Mouse (Mus musculus) stomach, embryonic 16.5 days (tissue): ENCODE results near the gene D5Ertd579e. TPM values are rescaled to one million over a fixed set of nuclear protein-coding genes. Genes with fewer than 3 reads are reported as not detected.

Experiments used
- ATAC-seq: fragments of 200-750 bp; cut with Nextera tagmentation; 2 replicates; pipeline ENCODE4 v1.8.0; 2017; ENCODE audit warnings: moderate number of reproducible peaks, moderate TSS enrichment; ENCODE audit not compliant: insufficient read depth, low FRiP score
- H3K27ac ChIP-seq: fragments of 300-500 bp; sonication (generic); 2 replicates; pipeline ENCODE4 v1.5.1; 2014; ENCODE audit warnings: low read length
- H3K27me3 ChIP-seq: fragments of 300-500 bp; sonication (generic); 2 replicates; pipeline ENCODE4 v1.6.1; 2014; ENCODE audit warnings: low read length, control low read depth, mixed read lengths; ENCODE audit not compliant: control insufficient read depth, insufficient read depth
- H3K36me3 ChIP-seq: fragments of 300-500 bp; sonication (generic); 2 replicates; pipeline ENCODE4 v1.6.1; 2014; ENCODE audit warnings: low read length; ENCODE audit not compliant: control insufficient read depth, insufficient read depth
- H3K4me1 ChIP-seq: fragments of 300-500 bp; sonication (generic); 2 replicates; pipeline ENCODE4 v1.6.1; 2014; ENCODE audit warnings: low read length, control low read depth, mixed read lengths; ENCODE audit not compliant: control insufficient read depth, insufficient read depth
- H3K4me2 ChIP-seq: fragments of 300-500 bp; sonication (generic); 2 replicates; pipeline ENCODE4 v1.6.1; 2014; ENCODE audit warnings: low read depth, low read length, mixed read lengths
- H3K4me3 ChIP-seq: fragments of 300-500 bp; sonication (generic); replicated peaks from 2 replicates; pipeline ENCODE4 v1.5.1; 2014; ENCODE audit warnings: mild to moderate bottlenecking, low read length
- H3K9ac ChIP-seq: fragments of 300-500 bp; sonication (generic); 2 replicates; pipeline ENCODE4 v1.6.1; 2014; ENCODE audit warnings: low read length
- H3K9me3 ChIP-seq: fragments of 300-500 bp; sonication (generic); replicated peaks from 2 replicates; pipeline ENCODE4 v1.6.1; 2016; ENCODE audit warnings: low read length, control low read depth; ENCODE audit not compliant: control insufficient read depth
- WGBS: fragments of 180-500 bp; shearing (Covaris S2); extraction: QIAGEN DNeasy Blood & Tissue Kit; methylation state at CpG from one replicate; pipeline ENCODE4 v1.1.7; 2014; 5-methylcytosine and 5-hydroxymethylcytosine counted together
- polyA plus RNA-seq: library from polyadenylated mRNA; unstranded; fragments of >200 nt; fragmentation: Nextera tagmentation; extraction: Ambion mirVana; gene quantifications from 2 replicates; pipeline ENCODE4 v1.2.1, GENCODE M21; 2015

D5Ertd579e gene
- polyA plus RNA-seq, 1 experiment from 2014 or later, result 20.5 TPM

GRCm38 (mm10) chr5:36714832-36715231, 19.0 kb upstream of the D5Ertd579e start:
- Histone ChIP-seq H3K4me2 (no peak overlapping the region), H3K4me3 (no peak overlapping the region), H3K36me3 (no peaks in the 10 kb centered on the region), H3K4me1 (peaks cover 7% of the 10 kb centered on the region; the same call in 1 of the 2 replicates), H3K27me3 (no peaks in the 10 kb centered on the region), H3K9me3 (no peaks in the 10 kb centered on the region), H3K27ac (no peak overlapping the region), H3K9ac (no peak overlapping the region)
- WGBS, result 70% methylated on average over 3 of the region's 3 CpGs
- no peak for ATAC-seq

GRCm38 (mm10) chr5:36713693-36714092, 17.9 kb upstream of the D5Ertd579e start:
- H3K27ac ChIP-seq, result peak overlapping the region; percentile 73
- no peak for ATAC-seq

GRCm38 (mm10) chr5:36712553-36713534, 17.0 kb upstream of the D5Ertd579e start:
- peak; percentile 94 for ATAC-seq
- Histone ChIP-seq H3K4me2 (peak overlapping the region; percentile 72), H3K36me3 (no peaks in the 10 kb centered on the region), H3K9ac (peak overlapping the region; percentile 62), H3K9me3 (no peaks in the 10 kb centered on the region), H3K4me3 (peak overlapping the region; percentile 43), H3K27me3 (no peaks in the 10 kb centered on the region), H3K4me1 (peaks cover 7% of the 10 kb centered on the region; the same call in 1 of the 2 replicates), H3K27ac (peak overlapping the region; percentile 73)
- 6% methylated on average over 31 of the region's 31 CpGs for WGBS

More at GRCm38 (mm10) chr5:36713693-36714092, 17.9 kb upstream of the D5Ertd579e start:
- Histone ChIP-seq H3K4me1 (peaks cover 7% of the 10 kb centered on the region; the same call in 1 of the 2 replicates), H3K4me2 (peak overlapping the region; percentile 72; the same call in 1 of the 2 replicates), H3K36me3 (no peaks in the 10 kb centered on the region), H3K4me3 (no peak overlapping the region), H3K27me3 (no peaks in the 10 kb centered on the region), H3K9me3 (no peaks in the 10 kb centered on the region), H3K9ac (no peak overlapping the region)
- 69% methylated on average over 6 of the region's 6 CpGs for WGBS

GRCm38 (mm10) chr5:36711863-36712262, 16.0 kb upstream of the D5Ertd579e start:
- Histone ChIP-seq H3K4me3 (no peak overlapping the region), H3K36me3 (no peaks in the 10 kb centered on the region), H3K4me1 (peaks cover 7% of the 10 kb centered on the region; the same call in 1 of the 2 replicates), H3K27ac (peak overlapping the region; percentile 73), H3K9ac (no peak overlapping the region), H3K9me3 (no peaks in the 10 kb centered on the region), H3K27me3 (no peaks in the 10 kb centered on the region), H3K4me2 (no peak overlapping the region)
- no peak for ATAC-seq
- whole genome bisulfite sequencing, result 57% methylated on average over 5 of the region's 5 CpGs

- no peak overlapping the region for H3K4me3 ChIP-seq
- H3K4me1 ChIP-seq, result no peaks in the 10 kb centered on the region
- no peak for ATAC-seq
- H3K27ac ChIP-seq, result no peak overlapping the region
- H3K27me3 ChIP-seq, result no peaks in the 10 kb centered on the region
- no peaks in the 10 kb centered on the region for H3K36me3 ChIP-seq
- H3K4me2 ChIP-seq, result no peak overlapping the region
- H3K9me3 ChIP-seq, result no peaks in the 10 kb centered on the region
- no peak overlapping the region for H3K9ac ChIP-seq
- 81% methylated on average over 5 of the region's 5 CpGs for WGBS
These were observed 10.0 kb upstream of the D5Ertd579e start for GRCm38 (mm10) chr5:36705792-36706191.

GRCm38 (mm10) chr5:36705390-36705789, 9.6 kb upstream of the D5Ertd579e start:
- WGBS, result 84% methylated on average over 5 of the region's 5 CpGs

GRCm38 (mm10) chr5:36704684-36705083, 8.9 kb upstream of the D5Ertd579e start:
- Histone ChIP-seq H3K4me1 (no peaks in the 10 kb centered on the region), H3K36me3 (no peaks in the 10 kb centered on the region), H3K4me3 (no peak overlapping the region), H3K9me3 (no peaks in the 10 kb centered on the region), H3K4me2 (no peak overlapping the region), H3K27ac (no peak overlapping the region), H3K27me3 (no peaks in the 10 kb centered on the region), H3K9ac (no peak overlapping the region)
- ATAC-seq, result no peak
- WGBS, result 76% methylated on average over 6 of the region's 6 CpGs

More at GRCm38 (mm10) chr5:36705390-36705789, 9.6 kb upstream of the D5Ertd579e start:
- no peak overlapping the region for H3K4me3 ChIP-seq
- H3K27me3 ChIP-seq, result no peaks in the 10 kb centered on the region
- H3K27ac ChIP-seq, result no peak overlapping the region
- no peaks in the 10 kb centered on the region for H3K4me1 ChIP-seq
- H3K4me2 ChIP-seq, result no peak overlapping the region
- H3K9ac ChIP-seq, result no peak overlapping the region
- no peak for ATAC-seq
- no peaks in the 10 kb centered on the region for H3K36me3 ChIP-seq
- no peaks in the 10 kb centered on the region for H3K9me3 ChIP-seq

GRCm38 (mm10) chr5:36700939-36701620, 5.3 kb upstream of the D5Ertd579e start:
- ATAC-seq, result peak; percentile 56; the same call in 1 of the 2 replicates
- H3K9ac ChIP-seq, result no peak overlapping the region
- H3K4me3 ChIP-seq, result no peak overlapping the region
- H3K27me3 ChIP-seq, result no peaks in the 10 kb centered on the region
- H3K4me1 ChIP-seq, result peaks cover 6% of the 10 kb centered on the region; the same call in 1 of the 2 replicates
- WGBS, result 63% methylated on average over 6 of the region's 6 CpGs
- H3K9me3 ChIP-seq, result no peaks in the 10 kb centered on the region
- H3K36me3 ChIP-seq, result no peaks in the 10 kb centered on the region
- H3K4me2 ChIP-seq, result no peak overlapping the region
- peak overlapping the region; percentile 11; the same call in 1 of the 2 replicates for H3K27ac ChIP-seq

- H3K4me1 ChIP-seq, result peaks cover 12% of the 10 kb centered on the region
- no peak overlapping the region for H3K4me3 ChIP-seq
- no peak overlapping the region for H3K9ac ChIP-seq
- ATAC-seq, result no peak
- 65% methylated on average over 5 of the region's 5 CpGs for whole genome bisulfite sequencing
- H3K4me2 ChIP-seq, result no peak overlapping the region
- H3K27me3 ChIP-seq, result no peaks in the 10 kb centered on the region
- no peaks in the 10 kb centered on the region for H3K36me3 ChIP-seq
- H3K9me3 ChIP-seq, result no peaks in the 10 kb centered on the region
- no peak overlapping the region for H3K27ac ChIP-seq
These were observed 2.9 kb upstream of the D5Ertd579e start for GRCm38 (mm10) chr5:36698689-36699088.
